Mouse (Mus musculus) forebrain, embryonic 14.5 days (tissue): ENCODE results near the gene Trpm7. TPM values are rescaled to one million over a fixed set of nuclear protein-coding genes. Genes with fewer than 3 reads are reported as not detected.

Experiments
- ATAC-seq: fragments of 200-750 bp; cut with Nextera tagmentation; 2 replicates; pipeline ENCODE4 v1.8.0; 2017; ENCODE audit warnings: mild to moderate bottlenecking, moderate library complexity
- DNase-seq: peaks from one replicate; pipeline ENCODE4 v3.0.0-alpha.2; 2015; ENCODE audit warnings: low spot score
- H3K27ac ChIP-seq: fragments of 300-500 bp; sonication (generic); 2 replicates; pipeline ENCODE4 v1.5.1; 2014; ENCODE audit warnings: low read depth, mild to moderate bottlenecking, control low read depth, low read length, moderate library complexity
- H3K27me3 ChIP-seq: fragments of 300-500 bp; sonication (generic); replicated peaks from 2 replicates; pipeline ENCODE4 v1.6.1; 2014; ENCODE audit warnings: low read length, control low read depth, mixed read lengths; ENCODE audit not compliant: control insufficient read depth, insufficient read depth
- H3K36me3 ChIP-seq: fragments of 300-500 bp; sonication (generic); 2 replicates; pipeline ENCODE4 v1.6.1; 2014; ENCODE audit warnings: low read length, control low read depth; ENCODE audit not compliant: control insufficient read depth, insufficient read depth
- H3K4me1 ChIP-seq: fragments of 300-500 bp; sonication (generic); 2 replicates; pipeline ENCODE4 v1.6.1; 2014; ENCODE audit warnings: antibody characterized with exemption, low read length, control low read depth; ENCODE audit not compliant: control insufficient read depth, insufficient read depth
- H3K4me2 ChIP-seq: fragments of 300-500 bp; sonication (generic); 2 replicates; pipeline ENCODE4 v1.6.1; 2014; ENCODE audit warnings: mild to moderate bottlenecking, control low read depth, low read length
- H3K4me3 ChIP-seq: fragments of 300-500 bp; sonication (generic); 2 replicates; pipeline ENCODE4 v1.5.1; 2014; ENCODE audit warnings: low read depth, low read length, control low read depth
- H3K9ac ChIP-seq: fragments of 300-500 bp; sonication (generic); 2 replicates; pipeline ENCODE4 v1.6.1; 2014; ENCODE audit warnings: mild to moderate bottlenecking, low read length, control low read depth, moderate library complexity
- H3K9me3 ChIP-seq: fragments of 300-500 bp; sonication (generic); replicated peaks from 2 replicates; pipeline ENCODE4 v1.6.1; 2016; ENCODE audit warnings: low read length, control low read depth, mixed read lengths; ENCODE audit not compliant: control insufficient read depth
- WGBS: fragments of 180-500 bp; shearing (Covaris S2); extraction: QIAGEN DNeasy Blood & Tissue Kit; methylation state at CpG from one replicate; pipeline ENCODE4 v1.1.7; 2014; 5-methylcytosine and 5-hydroxymethylcytosine counted together
- polyA plus RNA-seq: library from polyadenylated mRNA; unstranded; fragments of >200 nt; fragmentation: Nextera tagmentation; extraction: Ambion mirVana; gene quantifications from 2 replicates; pipeline ENCODE4 v1.2.1, GENCODE M21; 2014

The Trpm7 gene
- polyA plus RNA-seq = 26.4 and 34.4 TPM in 2 replicates

DNA sequence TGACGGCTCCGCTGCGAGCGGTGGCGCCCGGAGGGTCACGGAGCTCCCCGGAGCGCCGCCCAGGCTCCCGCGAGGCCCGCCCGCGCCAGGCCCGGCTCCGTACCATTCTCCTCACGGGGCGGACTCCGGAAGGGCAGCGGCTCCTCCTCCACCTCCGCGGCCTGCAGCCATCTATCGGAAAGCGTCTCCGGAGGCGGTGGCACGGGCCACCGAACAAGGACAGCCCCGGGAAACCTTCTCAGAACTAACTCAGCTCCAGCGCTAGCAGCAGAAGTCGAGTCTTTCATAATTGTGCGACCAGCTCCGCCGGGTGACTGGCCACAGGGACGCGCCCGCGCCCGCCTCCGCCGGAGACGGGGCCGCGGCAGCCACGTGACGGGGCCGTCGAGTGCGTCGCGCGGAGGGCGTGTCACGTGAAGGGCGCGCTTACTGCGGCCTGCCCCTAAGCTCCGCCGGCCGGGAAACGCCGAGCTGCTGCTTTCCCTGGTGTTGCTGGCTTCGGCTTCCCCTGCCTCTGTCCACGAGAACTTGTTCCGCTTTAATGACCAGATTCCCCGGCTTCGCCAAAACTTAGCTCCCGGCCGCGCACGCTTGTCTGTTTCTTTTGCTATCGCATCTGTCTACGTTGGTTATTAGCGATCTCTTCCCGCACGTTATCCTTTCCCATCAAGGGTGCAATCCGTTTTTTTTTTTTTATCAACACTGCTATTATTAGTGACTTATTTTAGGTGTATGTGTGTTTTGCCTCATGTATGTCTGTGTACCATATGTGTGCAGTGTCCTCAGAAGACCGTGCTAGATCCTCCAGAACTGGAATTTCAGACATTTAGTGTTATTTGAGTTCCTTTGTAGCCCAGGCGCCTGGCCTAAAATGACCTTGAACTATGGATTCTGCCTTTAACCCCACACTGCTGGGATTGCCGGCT lies at the start of gene Trpm7:
Gene Trpm7, minus strand, starts transcription at position 360 of the 926 bp plus-strand sequence.
- DNase-seq = peak; percentile 96
- H3K27ac ChIP-seq = peak within 1 kb of the TSS; percentile 96
- no peaks in the 10 kb centered on the region for H3K36me3 ChIP-seq
- peak; percentile 99 for ATAC-seq
- no peaks in the 10 kb centered on the region for H3K9me3 ChIP-seq
- peak within 1 kb of the TSS; percentile 69 for H3K4me2 ChIP-seq
- peak within 1 kb of the TSS; percentile 94 for H3K9ac ChIP-seq
- peaks cover 10% of the 10 kb centered on the region for H3K4me1 ChIP-seq
- H3K4me3 ChIP-seq = peak within 1 kb of the TSS; percentile 85
- WGBS = under 1% methylated on average over 76 of the region's 81 CpGs
- no peaks in the 10 kb centered on the region for H3K27me3 ChIP-seq

DNA sequence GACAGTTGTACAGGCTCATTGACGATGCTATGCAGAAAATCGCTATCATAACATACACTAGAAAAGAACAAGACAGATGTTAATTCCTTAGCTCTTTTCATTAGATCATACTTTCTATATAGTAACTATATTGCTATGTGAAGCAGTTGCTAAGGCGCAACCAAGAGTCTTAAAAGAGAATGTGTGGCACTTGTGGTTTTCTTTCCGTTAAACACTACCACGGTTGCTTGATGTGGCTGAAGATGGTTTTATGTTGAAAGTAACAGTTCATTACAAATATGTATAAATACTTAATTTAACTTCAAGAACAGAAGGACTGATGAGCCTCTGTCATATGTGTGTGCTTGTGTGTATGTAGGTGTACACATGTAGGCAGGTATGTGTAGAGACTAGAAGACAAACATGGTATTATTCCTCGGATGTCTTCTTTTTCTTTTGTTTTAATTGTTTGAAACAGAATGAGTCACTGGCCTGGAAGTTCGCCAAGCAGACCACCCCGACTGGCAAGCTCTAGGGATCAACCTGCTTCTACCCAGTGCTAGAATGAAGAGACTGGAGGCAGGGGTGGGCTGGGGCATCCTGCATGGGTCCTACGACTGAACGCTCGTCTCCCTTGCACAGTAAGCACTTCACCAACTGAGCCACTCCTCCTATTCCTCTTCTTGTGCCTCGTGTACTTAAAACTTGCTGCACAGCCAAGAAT lies 44.5 kb upstream of the Trpm7 start:
- H3K9me3 ChIP-seq = no peaks in the 10 kb centered on the region
- H3K36me3 ChIP-seq = peaks cover 76% of the 10 kb centered on the region
- H3K27ac ChIP-seq = no peak overlapping the region
- no peaks in the 10 kb centered on the region for H3K4me1 ChIP-seq
- ATAC-seq (no peak), DNase-seq (no peak)
- H3K4me2 ChIP-seq = no peak overlapping the region
- no peak overlapping the region for H3K4me3 ChIP-seq
- H3K27me3 ChIP-seq = no peaks in the 10 kb centered on the region
- WGBS = 83% methylated on average over 12 of the region's 12 CpGs
- H3K9ac ChIP-seq = no peak overlapping the region

DNA sequence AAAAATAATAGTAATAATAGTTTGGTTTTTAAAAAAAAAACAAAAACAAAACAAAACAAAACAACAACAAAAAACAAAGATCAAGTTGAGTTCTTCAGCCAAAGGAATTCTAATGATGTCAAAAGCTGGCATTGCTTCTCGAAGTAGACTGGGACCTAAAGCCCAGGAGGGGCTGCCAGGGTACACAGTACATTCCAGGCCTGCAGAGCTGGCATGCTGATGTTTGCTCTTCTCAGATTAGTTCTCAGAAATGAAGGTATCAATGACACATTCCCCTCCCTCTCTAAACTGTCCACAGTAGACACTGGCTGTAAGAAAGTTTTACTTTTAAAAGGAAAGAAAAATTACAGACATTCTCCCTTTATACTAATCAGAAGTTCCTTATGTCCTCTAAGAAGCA lies 40.2 kb upstream of the Trpm7 start:
- 74% methylated on average over 1 of the region's 1 CpGs for WGBS
- no peaks in the 10 kb centered on the region for H3K9me3 ChIP-seq
- DNase-seq (no peak), ATAC-seq (no peak)
- no peaks in the 10 kb centered on the region for H3K27me3 ChIP-seq
- H3K9ac ChIP-seq = no peak overlapping the region
- H3K4me1 ChIP-seq = no peaks in the 10 kb centered on the region
- no peak overlapping the region for H3K4me3 ChIP-seq
- H3K4me2 ChIP-seq = no peak overlapping the region
- peaks cover 63% of the 10 kb centered on the region for H3K36me3 ChIP-seq
- H3K27ac ChIP-seq = no peak overlapping the region

DNA sequence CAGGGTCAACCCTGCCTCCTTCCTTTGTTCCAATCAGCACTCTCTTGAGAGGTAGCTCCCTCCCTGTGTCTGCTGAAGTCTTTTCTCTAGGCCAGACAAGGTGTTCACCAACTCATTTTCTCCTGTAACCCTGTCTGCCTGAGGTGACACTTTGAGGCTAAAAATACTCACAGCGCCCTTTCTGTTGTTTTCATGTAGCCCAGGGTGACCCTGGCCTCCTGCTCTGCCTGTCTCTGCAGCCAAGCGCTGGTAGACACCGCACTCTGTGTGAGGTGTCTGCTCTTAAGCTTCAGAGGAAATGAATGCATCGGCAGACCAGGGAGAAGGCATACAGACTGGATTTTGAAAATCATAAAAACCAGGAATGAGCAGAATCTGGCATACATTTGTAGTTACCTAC lies 38.1 kb upstream of the Trpm7 start:
- Histone ChIP-seq H3K36me3 (peaks cover 47% of the 10 kb centered on the region), H3K4me2 (no peak overlapping the region), H3K4me1 (no peaks in the 10 kb centered on the region), H3K9ac (no peak overlapping the region), H3K27me3 (no peaks in the 10 kb centered on the region), H3K4me3 (no peak overlapping the region), H3K9me3 (no peaks in the 10 kb centered on the region), H3K27ac (no peak overlapping the region)
- 62% methylated on average over 4 of the region's 4 CpGs for WGBS
- ATAC-seq (no peak), DNase-seq (no peak)

DNA sequence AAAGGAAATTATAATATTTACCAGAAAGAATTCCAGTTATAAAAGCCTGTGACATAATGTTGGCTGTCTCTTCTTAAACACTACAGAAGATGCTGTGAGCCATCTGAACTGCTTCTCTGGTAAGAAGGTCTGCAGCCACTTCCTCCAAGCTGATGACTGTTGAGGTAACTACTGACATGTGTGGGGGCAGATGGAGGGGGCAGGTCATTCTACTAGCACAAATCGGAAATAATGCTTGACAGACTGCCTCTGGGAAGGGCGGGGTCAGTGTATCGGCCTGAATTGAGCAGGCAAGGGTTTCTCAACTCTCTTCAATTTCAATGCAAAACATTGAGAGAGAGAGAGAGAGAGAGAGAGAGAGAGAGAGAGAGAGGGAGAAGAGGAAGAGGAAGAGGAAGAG lies 28.1 kb upstream of the Trpm7 start:
- Histone ChIP-seq H3K36me3 (peaks cover 35% of the 10 kb centered on the region), H3K9me3 (no peaks in the 10 kb centered on the region), H3K4me1 (no peaks in the 10 kb centered on the region), H3K4me3 (no peak overlapping the region), H3K27me3 (no peaks in the 10 kb centered on the region), H3K9ac (no peak overlapping the region), H3K27ac (no peak overlapping the region), H3K4me2 (no peak overlapping the region)
- DNase-seq (no peak), ATAC-seq (no peak)
- 79% methylated on average over 3 of the region's 3 CpGs for WGBS

DNA sequence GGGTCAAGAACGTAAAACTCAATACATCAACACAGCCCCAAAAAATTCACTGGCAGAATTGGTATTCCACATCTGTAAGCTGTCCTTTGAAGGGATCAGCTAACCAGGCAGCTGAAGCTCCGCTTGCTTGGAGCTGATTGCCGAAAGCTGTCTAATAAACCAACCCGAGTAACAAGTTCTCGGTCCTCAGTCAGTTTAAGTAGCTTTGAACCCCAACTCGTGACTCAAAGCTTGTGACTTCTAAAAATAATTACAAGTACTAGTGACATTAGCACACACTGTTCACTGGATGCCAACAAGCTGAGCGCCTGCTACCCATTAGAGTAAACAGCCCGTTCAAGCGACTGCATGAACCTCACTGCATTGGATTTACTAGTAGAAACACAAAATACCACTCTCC lies 21.5 kb upstream of the Trpm7 start:
- 95% methylated on average over 9 of the region's 9 CpGs for WGBS
- DNase-seq (no peak), ATAC-seq (no peak)
- Histone ChIP-seq H3K4me3 (no peak overlapping the region), H3K9me3 (no peaks in the 10 kb centered on the region), H3K4me2 (no peak overlapping the region), H3K27me3 (no peaks in the 10 kb centered on the region), H3K36me3 (peaks cover 27% of the 10 kb centered on the region), H3K9ac (no peak overlapping the region), H3K27ac (no peak overlapping the region), H3K4me1 (no peaks in the 10 kb centered on the region)

DNA sequence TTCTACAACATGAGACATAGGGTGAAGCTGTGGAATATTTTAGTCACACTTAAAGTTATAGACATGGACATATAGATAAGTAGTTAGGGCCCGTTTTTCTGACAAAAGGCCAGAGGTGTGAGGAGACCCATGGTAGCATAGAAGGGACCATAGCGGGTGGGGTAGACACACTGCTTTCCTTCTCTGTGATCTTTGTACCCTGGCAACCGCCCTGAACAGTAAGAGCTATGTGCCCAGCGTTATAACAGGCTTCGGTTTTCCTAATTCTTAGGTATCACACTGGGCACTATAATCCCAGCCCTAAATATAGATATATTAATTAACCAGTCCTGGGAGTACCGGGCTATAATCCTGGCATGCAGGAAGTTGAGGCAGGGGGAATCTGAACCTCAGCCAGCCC lies 20.9 kb upstream of the Trpm7 start:
- ATAC-seq (no peak), DNase-seq (no peak)
- Histone ChIP-seq H3K9me3 (no peaks in the 10 kb centered on the region), H3K4me1 (no peaks in the 10 kb centered on the region), H3K4me2 (no peak overlapping the region), H3K9ac (no peak overlapping the region), H3K27ac (no peak overlapping the region), H3K36me3 (peaks cover 21% of the 10 kb centered on the region), H3K27me3 (no peaks in the 10 kb centered on the region), H3K4me3 (no peak overlapping the region)
- WGBS = 81% methylated on average over 6 of the region's 6 CpGs

DNA sequence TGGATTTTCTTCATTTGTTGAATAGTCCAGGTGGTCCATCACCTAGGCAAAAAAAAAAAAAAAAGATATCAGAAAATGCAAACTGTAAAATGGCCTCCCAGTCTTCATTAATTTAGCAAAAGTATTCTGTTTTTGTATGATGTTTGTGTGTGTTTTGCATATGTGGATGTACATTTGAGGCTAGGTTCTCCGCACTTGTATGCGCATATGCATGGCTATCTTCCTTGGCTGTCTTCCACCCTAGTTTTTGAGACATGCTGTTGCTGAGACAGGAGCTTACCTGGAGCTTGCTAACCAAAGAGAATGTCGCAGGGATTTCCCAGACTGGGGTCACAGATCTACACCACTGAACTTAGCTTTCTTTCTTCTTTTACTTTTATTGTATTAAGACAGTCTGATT lies 18.2 kb upstream of the Trpm7 start:
- H3K9me3 ChIP-seq = no peaks in the 10 kb centered on the region
- peaks cover 9% of the 10 kb centered on the region for H3K36me3 ChIP-seq
- ATAC-seq = no peak
- H3K27ac ChIP-seq = no peak overlapping the region
- H3K4me1 ChIP-seq = no peaks in the 10 kb centered on the region
- H3K27me3 ChIP-seq = no peaks in the 10 kb centered on the region
- no peak for DNase-seq
- H3K4me3 ChIP-seq = no peak overlapping the region
- no peak overlapping the region for H3K4me2 ChIP-seq
- WGBS = 96% methylated on average over 3 of the region's 3 CpGs
- H3K9ac ChIP-seq = no peak overlapping the region

DNA sequence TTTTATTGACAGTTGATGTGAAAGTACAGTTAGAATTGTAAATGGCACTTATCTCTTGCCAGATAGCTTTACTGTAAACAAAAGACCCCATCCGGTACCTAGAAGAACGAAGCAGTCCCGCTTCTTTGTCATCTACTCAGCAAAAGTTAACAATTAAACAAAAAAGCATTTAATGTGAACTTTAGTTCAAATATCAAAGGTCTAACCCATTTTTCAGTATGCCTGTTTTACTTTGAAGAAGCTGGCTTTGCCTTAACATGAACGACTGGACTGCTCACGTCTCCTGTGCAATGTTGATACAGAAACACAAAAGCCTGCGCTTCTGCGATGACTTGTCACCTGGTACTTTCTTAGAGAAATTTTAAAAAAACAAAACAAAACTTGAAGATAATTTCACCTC lies 16.3 kb upstream of the Trpm7 start:
- no peaks in the 10 kb centered on the region for H3K9me3 ChIP-seq
- no peak overlapping the region for H3K9ac ChIP-seq
- ATAC-seq = no peak
- no peak overlapping the region for H3K4me3 ChIP-seq
- WGBS = 93% methylated on average over 7 of the region's 7 CpGs
- no peak overlapping the region for H3K4me2 ChIP-seq
- no peak for DNase-seq
- no peaks in the 10 kb centered on the region for H3K27me3 ChIP-seq
- H3K4me1 ChIP-seq = no peaks in the 10 kb centered on the region
- peaks cover 6% of the 10 kb centered on the region for H3K36me3 ChIP-seq
- H3K27ac ChIP-seq = no peak overlapping the region
